Comparison of ENCODE assay signal across 9 mouse cellular contexts in genomic region chr4:155568170-155568569, GRCm38 (mm10). TPM values are rescaled to one million over a fixed set of nuclear protein-coding genes. Genes with fewer than 3 reads are reported as not detected.
DNase-seq lines count a peak whose midpoint lies in the region; ATAC-seq and TF ChIP-seq lines count a peak whose summit lies in the region.
"Had no signal": no experiment of that assay in that cellular context is flagged by ENCODE, and none has a peak within 500 bp of the region (broad histone marks: within the 10 kb centered on the region; RNA-seq: fewer than 3 reads in every experiment).

No protein-coding gene starts in this region.

- no peak overlapping the region for H3K4me3 ChIP-seq in thymus, adult 2 months (ENCODE audit: control insufficient read depth, insufficient read depth, low read length)
- H3K4me3 ChIP-seq: midbrain, embryonic 12.5 days had no signal

- no peaks in the 10 kb centered on the region for H3K36me3 ChIP-seq in thymus, adult 2 months (ENCODE audit: control insufficient read depth, insufficient read depth, low read length)
- H3K36me3 ChIP-seq: midbrain, embryonic 12.5 days had no signal

- no peaks in the 10 kb centered on the region for H3K27me3 ChIP-seq in thymus, adult 2 months (ENCODE audit: control insufficient read depth, insufficient read depth, low read length)
- H3K27me3 ChIP-seq: midbrain, embryonic 12.5 days had no signal

- WGBS in thymus, adult 2 months: 4% methylated on average over 2 of the region's 2 CpGs

- no peak for TF ChIP-seq CTCF in thymus, adult 2 months (IDR thresholded peaks at IDR 0.05; ENCODE audit: borderline replicate concordance, control insufficient read depth, extremely low read depth, insufficient read depth, low read length, poor library complexity)

- H3K4me1 ChIP-seq in thymus, adult 2 months (replicated peaks; ENCODE audit: control insufficient read depth, insufficient read depth, low read length): peaks cover 11% of the 10 kb centered on the region

- TF ChIP-seq POLR2A in thymus, adult 2 months (IDR thresholded peaks at IDR 0.05; ENCODE audit: control insufficient read depth, extremely low read depth, insufficient read depth, low read length, poor library complexity): no peak

- ATAC-seq in granulocyte monocyte progenitor cell, adult 5-6 weeks (replicated peaks; ENCODE audit: poor library complexity, severe bottlenecking): peak; percentile 49
- no peak for ATAC-seq in megakaryocyte-erythroid progenitor cell, adult 5-6 weeks (replicated peaks; ENCODE audit: low FRiP score, low TSS enrichment, poor library complexity, severe bottlenecking)

- peak; percentile 42 for DNase-seq in gastrocnemius, adult 18-20 months (ENCODE audit: low spot score)
- no peak for DNase-seq in gastrocnemius, postnatal 25 days
- DNase-seq in thymus, adult 2 months: peak; percentile 19
- no peak for DNase-seq in thymus, postnatal 36 days
- DNase-seq in thymus, postnatal 25 days: peak; percentile 19
- DNase-seq in left cerebral cortex, adult 11 months (ENCODE audit: low spot score): no peak

- no peak overlapping the region for H3K27ac ChIP-seq in thymus, adult 2 months (ENCODE audit: control insufficient read depth, insufficient read depth, low read length)
- H3K27ac ChIP-seq: midbrain, embryonic 12.5 days had no signal

RNA-seq across cellular contexts. Expression of gene Nadk, which starts 6.0 kb away (rescaled TPM):
- 10 to 100 TPM; 16.7 to 22.6 TPM for total RNA-seq in gastrocnemius, adult 18-20 months (2021)
- total RNA-seq in gastrocnemius, postnatal 25 days (2021): 10 to 100 TPM; 17.3 to 19.2 TPM
- polyA plus RNA-seq in thymus, adult 2 months (2012; rRNA removed): 129 TPM in 2 replicates
- 70.8 and 90.6 TPM in 2 replicates for total RNA-seq in granulocyte monocyte progenitor cell, adult 5-6 weeks (2014; fragmentation: Nextera tagmentation)
- total RNA-seq in granulocyte monocyte progenitor cell, adult 5-6 weeks (2017): 74.1 and 76.1 TPM in 2 replicates
- 76.3 and 86.5 TPM in 2 replicates for total RNA-seq in megakaryocyte-erythroid progenitor cell, adult 5-6 weeks (2014; fragmentation: Nextera tagmentation)
- 49.9 and 65.2 TPM in 2 replicates for total RNA-seq in megakaryocyte-erythroid progenitor cell, adult 5-6 weeks (2017)

RNA-seq across cellular contexts. Expression of gene Slc35e2, which starts 33.0 kb away (rescaled TPM):
- total RNA-seq in gastrocnemius, adult 18-20 months (2021): 1 to 10 TPM; 3.8 to 4.4 TPM
- total RNA-seq in gastrocnemius, postnatal 25 days (2021): 1 to 10 TPM; 3.7 TPM
- polyA plus RNA-seq in thymus, adult 2 months (2012; rRNA removed): 17.1 and 19.1 TPM in 2 replicates
- 10.4 and 16.8 TPM in 2 replicates for total RNA-seq in granulocyte monocyte progenitor cell, adult 5-6 weeks (2014; fragmentation: Nextera tagmentation)
- 6.9 and 10.3 TPM in 2 replicates for total RNA-seq in granulocyte monocyte progenitor cell, adult 5-6 weeks (2017)
- 45.1 and 60.2 TPM in 2 replicates for total RNA-seq in megakaryocyte-erythroid progenitor cell, adult 5-6 weeks (2014; fragmentation: Nextera tagmentation)
- 30.4 and 31.1 TPM in 2 replicates for total RNA-seq in megakaryocyte-erythroid progenitor cell, adult 5-6 weeks (2017)

RNA-seq across cellular contexts. Expression of gene Cdk11b, which starts 56.5 kb away (rescaled TPM):
- 10 to 100 TPM; 29.4 to 30.4 TPM for total RNA-seq in gastrocnemius, adult 18-20 months (2021)
- total RNA-seq in gastrocnemius, postnatal 25 days (2021): 10 to 100 TPM; 25.9 to 26.1 TPM
- polyA plus RNA-seq in thymus, adult 2 months (2012; rRNA removed): 34.4 and 42.1 TPM in 2 replicates
- total RNA-seq in granulocyte monocyte progenitor cell, adult 5-6 weeks (2014; fragmentation: Nextera tagmentation): 53.9 and 57.8 TPM in 2 replicates
- total RNA-seq in granulocyte monocyte progenitor cell, adult 5-6 weeks (2017): 42.1 and 44.8 TPM in 2 replicates
- total RNA-seq in megakaryocyte-erythroid progenitor cell, adult 5-6 weeks (2014; fragmentation: Nextera tagmentation): 60.7 and 74.1 TPM in 2 replicates
- 44.7 and 67.9 TPM in 2 replicates for total RNA-seq in megakaryocyte-erythroid progenitor cell, adult 5-6 weeks (2017)

Comparison
In these comparisons a context has a peak if more than half of its experiments do, and no peak if none do; other contexts are left out.
1. DNase-seq: peak in gastrocnemius, adult 18-20 months (single experiment), thymus, adult 2 months (single experiment) and thymus, postnatal 25 days (single experiment); none in gastrocnemius, postnatal 25 days (single experiment), thymus, postnatal 36 days (0 of 2) and left cerebral cortex, adult 11 months (single experiment).